In genomic region chr14:118616698-118617311, GRCm38 (mm10) we compare ENCODE assay signal across 9 mouse cellular contexts.
DNase-seq lines count a peak whose midpoint lies in the region; ATAC-seq and TF ChIP-seq lines count a peak whose summit lies in the region.
"Had no signal": no experiment of that assay in that cellular context is flagged by ENCODE, and none has a peak within 500 bp of the region (broad histone marks: within the 10 kb centered on the region; RNA-seq: fewer than 3 reads in every experiment).

No protein-coding gene starts in this region.

- TF ChIP-seq POLR2A in embryonic fibroblast, embryonic 13.5 days (IDR thresholded peaks at IDR 0.05; ENCODE audit: low read depth, low read length) = no peak

- no peak overlapping the region for H3K9ac ChIP-seq in hindbrain, embryonic 13.5 days
- no peak overlapping the region for H3K9ac ChIP-seq in midbrain, embryonic 15.5 days
- H3K9ac ChIP-seq: liver, embryonic 13.5 days had no signal

- 73% methylated on average over 12 of the region's 12 CpGs for WGBS in hindbrain, embryonic 13.5 days
- WGBS in midbrain, embryonic 15.5 days = 73% methylated on average over 12 of the region's 12 CpGs

- no peaks in the 10 kb centered on the region for H3K9me3 ChIP-seq in hindbrain, embryonic 13.5 days
- no peaks in the 10 kb centered on the region for H3K9me3 ChIP-seq in midbrain, embryonic 15.5 days
- H3K9me3 ChIP-seq: liver, embryonic 13.5 days had no signal

- ATAC-seq in hindbrain, embryonic 13.5 days (ENCODE audit: low FRiP score) = peak; percentile 73
- peak; percentile 79 for ATAC-seq in midbrain, embryonic 15.5 days (replicated peaks)

- no peaks in the 10 kb centered on the region for H3K4me1 ChIP-seq in embryonic fibroblast, embryonic 13.5 days (ENCODE audit: control insufficient read depth, insufficient read depth, low read length)
- H3K4me1 ChIP-seq in hindbrain, embryonic 13.5 days (replicated peaks) = no peaks in the 10 kb centered on the region
- no peaks in the 10 kb centered on the region for H3K4me1 ChIP-seq in midbrain, embryonic 15.5 days

- H3K4me3 ChIP-seq in embryonic fibroblast, embryonic 13.5 days (ENCODE audit: insufficient read depth, low read length) = no peak overlapping the region
- H3K4me3 ChIP-seq in hindbrain, embryonic 13.5 days = no peak overlapping the region
- H3K4me3 ChIP-seq in midbrain, embryonic 15.5 days = no peak overlapping the region
- H3K4me3 ChIP-seq: liver, embryonic 13.5 days had no signal

- no peak overlapping the region for H3K4me2 ChIP-seq in hindbrain, embryonic 13.5 days
- no peak overlapping the region for H3K4me2 ChIP-seq in midbrain, embryonic 15.5 days
- H3K4me2 ChIP-seq: liver, embryonic 13.5 days had no signal

- H3K36me3 ChIP-seq in hindbrain, embryonic 13.5 days = no peaks in the 10 kb centered on the region
- H3K36me3 ChIP-seq in midbrain, embryonic 15.5 days (replicated peaks) = no peaks in the 10 kb centered on the region
- H3K36me3 ChIP-seq: liver, embryonic 13.5 days had no signal

- peak; percentile 87 for TF ChIP-seq CTCF in embryonic fibroblast, embryonic 13.5 days (IDR thresholded peaks at IDR 0.05; ENCODE audit: borderline replicate concordance, insufficient read depth, low read length)

- H3K27ac ChIP-seq in embryonic fibroblast, embryonic 13.5 days (ENCODE audit: insufficient read depth, low read length) = no peak overlapping the region
- H3K27ac ChIP-seq in hindbrain, embryonic 13.5 days = no peak overlapping the region
- H3K27ac ChIP-seq in midbrain, embryonic 15.5 days = no peak overlapping the region
- H3K27ac ChIP-seq: liver, embryonic 13.5 days had no signal

- no peaks in the 10 kb centered on the region for H3K27me3 ChIP-seq in hindbrain, embryonic 13.5 days
- no peaks in the 10 kb centered on the region for H3K27me3 ChIP-seq in midbrain, embryonic 15.5 days (replicated peaks)
- H3K27me3 ChIP-seq: liver, embryonic 13.5 days had no signal

- DNase-seq in ovary, postnatal 36 days (ENCODE audit: low spot score) = peak; percentile 38
- no peak for DNase-seq in ovary, adult 18-20 months (ENCODE audit: low spot score)
- peak; percentile 69 to 73 for DNase-seq in adrenal gland, postnatal 36 days
- peak; percentile 71 to 73 for DNase-seq in left cerebral cortex, adult 18-20 months (ENCODE audit: low spot score in 2 of 2)
- peak; percentile 34 for DNase-seq in telencephalon, adult 2 months (ENCODE audit: low read depth, low spot score)
- DNase-seq: liver, embryonic 13.5 days had no signal
